Mouse (Mus musculus) MEL-GATA-1-ER (cell line): ENCODE results near the gene Olfr498.

Experiments used
- DNase-seq: peaks from one replicate; pipeline ENCODE4 v3.0.0-alpha.2; 2012; ENCODE audit warnings: low read depth; ENCODE audit errors: extremely low read depth

The Olfr498 gene

GRCm38 (mm10) chr7:108465026-108465425 lies at the start of gene Olfr498:
Gene Olfr498 (plus strand): TSS chr7:108465326.
- no peak for DNase-seq

GRCm38 (mm10) chr7:108420121-108420520 lies 45.0 kb upstream of the Olfr498 start, which contains the start of gene Olfr497:
Gene Olfr497 (plus strand): TSS chr7:108420421.
- DNase-seq = no peak
